Mouse (Mus musculus) ES-E14 (cell line): ENCODE data around the gene Ndfip2.

Experiments
- HCFC1 ChIP-seq: IDR thresholded peaks from 2 replicates; pipeline ENCODE4 v1.6.1; 2012; ENCODE audit warnings: low read length, inconsistent platforms, borderline replicate concordance; ENCODE audit not compliant: insufficient read depth
- ZNF384 ChIP-seq: IDR thresholded peaks from 2 replicates; pipeline ENCODE4 v1.6.1; 2012; ENCODE audit warnings: low read depth, low read length, inconsistent platforms

DNA sequence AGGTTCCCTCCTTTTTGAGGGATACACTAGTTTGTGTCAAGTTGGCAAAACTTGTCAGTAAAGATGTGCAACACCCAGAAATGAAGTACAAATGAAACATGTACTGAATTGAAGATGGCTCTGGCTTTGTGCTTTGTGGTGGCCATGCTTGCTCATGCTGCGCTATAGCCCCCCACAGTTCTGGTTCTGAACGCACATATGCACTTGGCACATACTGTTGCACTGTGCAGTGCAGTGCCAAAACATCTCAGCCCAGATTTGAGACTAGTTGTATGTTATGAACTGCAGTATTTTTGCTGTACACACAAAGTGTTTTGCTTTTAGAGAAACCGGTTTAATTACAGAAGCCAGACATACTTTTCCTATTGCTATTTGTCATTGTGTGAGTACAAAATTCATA, 25.7 kb downstream of the Ndfip2 start:
- TF ChIP-seq ZNF384 (no peak), HCFC1 (no peak)
